Mouse (Mus musculus): ENCODE results near the gene Gm6657. TPM values are rescaled to one million over a fixed set of nuclear protein-coding genes. Genes with fewer than 3 reads are reported as not detected.
A peak's percentile ranks its signal among the peaks of the same experiment; 100 is the strongest.

The Gm6657 gene
- polyA plus RNA-seq, 1 experiment = not detected

- H3K4me1 ChIP-seq (ENCODE audit: control insufficient read depth, insufficient read depth, low read length) = no peaks in the 10 kb centered on the region
- no peak overlapping the region for H3K4me3 ChIP-seq (replicated peaks; ENCODE audit: control insufficient read depth, low read depth, low read length)
- TF ChIP-seq POLR2A (IDR thresholded peaks at IDR 0.05; ENCODE audit: borderline replicate concordance, control insufficient read depth, low read depth, low read length) = no peak
- no peak for TF ChIP-seq CTCF (IDR thresholded peaks at IDR 0.05; ENCODE audit: control insufficient read depth, insufficient read depth, low read length)
- H3K27ac ChIP-seq (ENCODE audit: control insufficient read depth, insufficient read depth, low read depth, low read length, poor library complexity) = no peak overlapping the region
- 3% methylated on average over 5 of the region's 5 CpGs for WGBS
Observed at GRCm38 (mm10) chr12:78205915-78206570, 12.0 kb downstream of the Gm6657 start.

- H3K27ac ChIP-seq (ENCODE audit: control insufficient read depth, insufficient read depth, low read depth, low read length, poor library complexity) = no peak overlapping the region
- no peaks in the 10 kb centered on the region for H3K4me1 ChIP-seq (ENCODE audit: control insufficient read depth, insufficient read depth, low read length)
- H3K4me3 ChIP-seq (replicated peaks; ENCODE audit: control insufficient read depth, low read depth, low read length) = no peak overlapping the region
- WGBS = 72% methylated on average over 4 of the region's 4 CpGs
- TF ChIP-seq POLR2A (IDR thresholded peaks at IDR 0.05; ENCODE audit: borderline replicate concordance, control insufficient read depth, low read depth, low read length) (no peak), CTCF (IDR thresholded peaks at IDR 0.05; ENCODE audit: control insufficient read depth, insufficient read depth, low read length) (no peak)
Observed at GRCm38 (mm10) chr12:78206571-78206960, 12.5 kb downstream of the Gm6657 start.

GRCm38 (mm10) chr12:78209856-78210255 is 15.8 kb downstream of the Gm6657 start:
- WGBS = 81% methylated on average over 2 of the region's 2 CpGs
- Histone ChIP-seq H3K4me1 (ENCODE audit: control insufficient read depth, insufficient read depth, low read length) (no peaks in the 10 kb centered on the region), H3K4me3 (replicated peaks; ENCODE audit: control insufficient read depth, low read depth, low read length) (no peak overlapping the region), H3K27ac (ENCODE audit: control insufficient read depth, insufficient read depth, low read depth, low read length, poor library complexity) (no peak overlapping the region)
- TF ChIP-seq CTCF (IDR thresholded peaks at IDR 0.05; ENCODE audit: control insufficient read depth, insufficient read depth, low read length) (no peak), POLR2A (IDR thresholded peaks at IDR 0.05; ENCODE audit: borderline replicate concordance, control insufficient read depth, low read depth, low read length) (no peak)

- no peak overlapping the region for H3K27ac ChIP-seq (ENCODE audit: control insufficient read depth, insufficient read depth, low read depth, low read length, poor library complexity)
- no peak for TF ChIP-seq CTCF (IDR thresholded peaks at IDR 0.05; ENCODE audit: control insufficient read depth, insufficient read depth, low read length)
- WGBS = 84% methylated on average over 6 of the region's 6 CpGs
- no peaks in the 10 kb centered on the region for H3K4me1 ChIP-seq (ENCODE audit: control insufficient read depth, insufficient read depth, low read length)
- no peak overlapping the region for H3K4me3 ChIP-seq (replicated peaks; ENCODE audit: control insufficient read depth, low read depth, low read length)
Observed at GRCm38 (mm10) chr12:78215490-78215889, 21.4 kb downstream of the Gm6657 start.

- 29% methylated on average over 4 of the region's 4 CpGs for WGBS
- Histone ChIP-seq H3K4me3 (replicated peaks; ENCODE audit: control insufficient read depth, low read depth, low read length) (no peak overlapping the region), H3K4me1 (ENCODE audit: control insufficient read depth, insufficient read depth, low read length) (no peaks in the 10 kb centered on the region), H3K27ac (ENCODE audit: control insufficient read depth, insufficient read depth, low read depth, low read length, poor library complexity) (no peak overlapping the region)
- TF ChIP-seq CTCF (IDR thresholded peaks at IDR 0.05; ENCODE audit: control insufficient read depth, insufficient read depth, low read length) = no peak
- TF ChIP-seq POLR2A (IDR thresholded peaks at IDR 0.05; ENCODE audit: borderline replicate concordance, control insufficient read depth, low read depth, low read length) = no peak
Observed at GRCm38 (mm10) chr12:78219191-78219825, 25.3 kb downstream of the Gm6657 start.

- peak within 1 kb of the TSS; percentile 73 for H3K27ac ChIP-seq (ENCODE audit: control insufficient read depth, insufficient read depth, low read depth, low read length, poor library complexity)
- H3K4me1 ChIP-seq (ENCODE audit: control insufficient read depth, insufficient read depth, low read length) = no peaks in the 10 kb centered on the region
- TF ChIP-seq CTCF (IDR thresholded peaks at IDR 0.05; ENCODE audit: control insufficient read depth, insufficient read depth, low read length) = no peak
- peak; percentile 54; the same call in 1 of the 2 replicates for TF ChIP-seq POLR2A (IDR thresholded peaks at IDR 0.05; ENCODE audit: borderline replicate concordance, control insufficient read depth, low read depth, low read length)
- under 1% methylated on average over 67 of the region's 70 CpGs for WGBS
- H3K4me3 ChIP-seq (replicated peaks; ENCODE audit: control insufficient read depth, low read depth, low read length) = peak within 1 kb of the TSS; percentile 95
Observed at GRCm38 (mm10) chr12:78225707-78226518, 31.9 kb downstream of the Gm6657 start, which contains the start of gene Gphn. TSS of gene Gphn (plus strand) at chr12:78226379.

GRCm38 (mm10) chr12:78226519-78226875 is 32.5 kb downstream of the Gm6657 start:
- H3K27ac ChIP-seq (ENCODE audit: control insufficient read depth, insufficient read depth, low read depth, low read length, poor library complexity) = peak overlapping the region; percentile 73
- WGBS = under 1% methylated on average over 48 of the region's 48 CpGs

More at GRCm38 (mm10) chr12:78226519-78226875, 32.5 kb downstream of the Gm6657 start:
- Histone ChIP-seq H3K4me1 (ENCODE audit: control insufficient read depth, insufficient read depth, low read length) (no peaks in the 10 kb centered on the region), H3K4me3 (replicated peaks; ENCODE audit: control insufficient read depth, low read depth, low read length) (peak overlapping the region; percentile 95)
- TF ChIP-seq POLR2A (IDR thresholded peaks at IDR 0.05; ENCODE audit: borderline replicate concordance, control insufficient read depth, low read depth, low read length) (no peak), CTCF (IDR thresholded peaks at IDR 0.05; ENCODE audit: control insufficient read depth, insufficient read depth, low read length) (no peak)

All from bone marrow, adult 2 months (tissue).